Mouse (Mus musculus): Measurements from ENCODE around the gene Mical2. TPM values are rescaled to one million over a fixed set of nuclear protein-coding genes. Genes with fewer than 3 reads are reported as not detected.

Gene Mical2
- total and polyA plus RNA-seq, 3 experiments: not detected

GRCm38 (mm10) chr7:112321798-112322794 lies 96.4 kb downstream of the Mical2 start:
- Histone ChIP-seq H3K79me2 (replicated peaks; ENCODE audit: control insufficient read depth, extremely low read depth, insufficient read depth, poor library complexity, severe bottlenecking) (no peaks in the 10 kb centered on the region), H3K4me3 (replicated peaks in 1 of 3; ENCODE audit: low read depth in 2 of 3, low read length in 2 of 3, poor library complexity in 1 of 3) (no peak overlapping the region), H3K9ac (ENCODE audit: insufficient read depth, low read depth) (no peak overlapping the region), H3K9me3 (replicated peaks; ENCODE audit: low read length) (no peaks in the 10 kb centered on the region), H3K36me3 (replicated peaks in 1 of 2; ENCODE audit: control insufficient read depth in 1 of 2, insufficient read depth in 1 of 2, low read length in 1 of 2) (no peaks in the 10 kb centered on the region), H3K4me1 (ENCODE audit: control insufficient read depth in 1 of 2, insufficient read depth in 2 of 2) (no peaks in the 10 kb centered on the region), H3K27me3 (replicated peaks) (peaks cover 66% of the 10 kb centered on the region), H3K27ac (ENCODE audit: insufficient read depth, low read depth) (no peak overlapping the region), H3K4me2 (ENCODE audit: insufficient read depth, low read depth, poor library complexity, severe bottlenecking) (no peak overlapping the region)
- TF ChIP-seq MAX (IDR thresholded peaks at IDR 0.05; ENCODE audit: low read length): no peak
- TF ChIP-seq IRF4 (IDR thresholded peaks at IDR 0.05; ENCODE audit: low read depth, low read length): no peak
- no peak for TF ChIP-seq GABPA (IDR thresholded peaks at IDR 0.05; ENCODE audit: insufficient replicate concordance, low read depth, low read length)
- TF ChIP-seq ZNF384 (IDR thresholded peaks at IDR 0.05; ENCODE audit: low read depth, low read length): no peak
- TF ChIP-seq BHLHE40 (IDR thresholded peaks at IDR 0.05; ENCODE audit: low read depth, low read length): no peak
- no peak for TF ChIP-seq POLR2AphosphoS2 (IDR thresholded peaks at IDR 0.05; ENCODE audit: low read depth, low read length)
- no peak for TF ChIP-seq SIN3A (IDR thresholded peaks at IDR 0.05; ENCODE audit: low read length)
- TF ChIP-seq KAT2A (IDR thresholded peaks at IDR 0.05; ENCODE audit: insufficient replicate concordance, low read length): no peak
- TF ChIP-seq RAD21 (IDR thresholded peaks at IDR 0.05; ENCODE audit: low read depth, low read length): no peak
- no peak for TF ChIP-seq JUN (IDR thresholded peaks at IDR 0.05; ENCODE audit: insufficient read depth, low read depth, low read length)
- TF ChIP-seq UBTF (IDR thresholded peaks at IDR 0.05; ENCODE audit: low read depth, low read length): no peak
- TF ChIP-seq MYC (IDR thresholded peaks at IDR 0.05; ENCODE audit: low read depth, low read length): no peak
- TF ChIP-seq SMC3 (IDR thresholded peaks at IDR 0.05; ENCODE audit: low read depth, low read length): no peak
- DNase-seq (ENCODE audit: extremely low read depth): no peak
- dilution Hi-C loops (cut with MboI; ENCODE audit: extremely low pct_ligation_motif_present, extremely low pct_unique_long_range_greater_than_20kb, low sequenced_read_pairs): no loop called here
- in situ Hi-C loops (cut with MboI; ENCODE audit: low pct_ligation_motif_present, low pct_unique_long_range_greater_than_20kb, low sequenced_read_pairs): no loop called here

GRCm38 (mm10) chr7:112324577-112324976 lies 98.9 kb downstream of the Mical2 start:
- H3K4me1 ChIP-seq (ENCODE audit: control insufficient read depth in 1 of 2, insufficient read depth in 2 of 2): no peaks in the 10 kb centered on the region
- no peak overlapping the region for H3K27ac ChIP-seq (ENCODE audit: insufficient read depth, low read depth)
- no peaks in the 10 kb centered on the region for H3K36me3 ChIP-seq (replicated peaks in 1 of 2; ENCODE audit: control insufficient read depth in 1 of 2, insufficient read depth in 1 of 2, low read length in 1 of 2)
- TF ChIP-seq E2F4 (IDR thresholded peaks at IDR 0.05; ENCODE audit: insufficient replicate concordance, low read depth, low read length): no peak
- no peak for TF ChIP-seq MEF2A (IDR thresholded peaks at IDR 0.05; ENCODE audit: borderline replicate concordance, low read depth, low read length)
- no peak for TF ChIP-seq IRF4 (IDR thresholded peaks at IDR 0.05; ENCODE audit: low read depth, low read length)
- no peak for TF ChIP-seq POLR2A (IDR thresholded peaks at IDR 0.05; ENCODE audit: low read depth, low read length)
- TF ChIP-seq ZNF384 (IDR thresholded peaks at IDR 0.05; ENCODE audit: low read depth, low read length): no peak
- no peak overlapping the region for H3K9ac ChIP-seq (ENCODE audit: insufficient read depth, low read depth)
- H3K27me3 ChIP-seq (replicated peaks): peaks cover 51% of the 10 kb centered on the region
- in situ Hi-C loops (cut with MboI; ENCODE audit: low pct_ligation_motif_present, low pct_unique_long_range_greater_than_20kb, low sequenced_read_pairs): no loop called here
- no peak for DNase-seq (ENCODE audit: extremely low read depth)
- H3K9me3 ChIP-seq (replicated peaks; ENCODE audit: low read length): no peaks in the 10 kb centered on the region
- dilution Hi-C loops (cut with MboI; ENCODE audit: extremely low pct_ligation_motif_present, extremely low pct_unique_long_range_greater_than_20kb, low sequenced_read_pairs): no loop called here
- H3K4me2 ChIP-seq (ENCODE audit: insufficient read depth, low read depth, poor library complexity, severe bottlenecking): no peak overlapping the region
- no peak overlapping the region for H3K4me3 ChIP-seq (replicated peaks in 1 of 3; ENCODE audit: low read depth in 2 of 3, low read length in 2 of 3, poor library complexity in 1 of 3)
- H3K79me2 ChIP-seq (replicated peaks; ENCODE audit: control insufficient read depth, extremely low read depth, insufficient read depth, poor library complexity, severe bottlenecking): no peaks in the 10 kb centered on the region

Measured in CH12.LX (cell line).